Mouse (Mus musculus) ovary, postnatal 10 days (tissue): ENCODE data around the gene Prr36.
"Not testable (repeated sequence)": the region's sequence is repeated elsewhere in the genome, so short reads cannot be mapped to it uniquely, and the experiment has no call there.

Source experiments
- DNase-seq: peaks from one replicate; pipeline ENCODE4 v3.0.0; 2022; ENCODE audit warnings: low spot score

The Prr36 gene

GRCm38 (mm10) chr8:4216791-4217621 lies at the start of gene Prr36:
Gene Prr36, minus strand, starts transcription at chr8:4217459.
- no peak for DNase-seq

- DNase-seq: no peak
Measured at GRCm38 (mm10) chr8:4265160-4265914, 48.1 kb upstream of the Prr36 start.

- no peak for DNase-seq
Measured at GRCm38 (mm10) chr8:4263105-4263791, 46.0 kb upstream of the Prr36 start.

- no peak for DNase-seq
Measured at GRCm38 (mm10) chr8:4259805-4260170, 42.5 kb upstream of the Prr36 start.

- DNase-seq: peak; percentile 93
Measured at GRCm38 (mm10) chr8:4259125-4259804, 42.0 kb upstream of the Prr36 start, which contains the start of gene Ctxn1. Gene Ctxn1, minus strand, starts transcription at chr8:4259274.

GRCm38 (mm10) chr8:4258678-4259077 lies 41.4 kb upstream of the Prr36 start:
- peak; percentile 45 for DNase-seq

- DNase-seq: peak; percentile 62
Measured at GRCm38 (mm10) chr8:4258233-4258632, 41.0 kb upstream of the Prr36 start.

- no peak for DNase-seq
Measured at GRCm38 (mm10) chr8:4257350-4257749, 40.1 kb upstream of the Prr36 start.

- DNase-seq: no peak
Measured at GRCm38 (mm10) chr8:4256911-4257310, 39.7 kb upstream of the Prr36 start.

GRCm38 (mm10) chr8:4255471-4255870 lies 38.2 kb upstream of the Prr36 start:
- DNase-seq: not testable (repeated sequence)

- no peak for DNase-seq
Measured at GRCm38 (mm10) chr8:4254001-4254400, 36.7 kb upstream of the Prr36 start.

GRCm38 (mm10) chr8:4252934-4253841 lies 35.9 kb upstream of the Prr36 start, which contains the start of gene Snapc2:
Gene Snapc2, plus strand, starts transcription at chr8:4253080.
- DNase-seq: peak; percentile 94

- DNase-seq: no peak
Measured at GRCm38 (mm10) chr8:4252116-4252760, 35.0 kb upstream of the Prr36 start.

- peak; percentile 62 for DNase-seq
Measured at GRCm38 (mm10) chr8:4250306-4250970, 33.2 kb upstream of the Prr36 start.

- DNase-seq: no peak
Measured at GRCm38 (mm10) chr8:4249213-4249612, 32.0 kb upstream of the Prr36 start.

- DNase-seq: no peak
Measured at GRCm38 (mm10) chr8:4247951-4248540, 30.8 kb upstream of the Prr36 start, which contains the start of gene Tgfbr3l. Gene Tgfbr3l, plus strand, starts transcription at chr8:4248214.

- no peak for DNase-seq
Measured at GRCm38 (mm10) chr8:4247241-4247640, 30.0 kb upstream of the Prr36 start.

- no peak for DNase-seq
Measured at GRCm38 (mm10) chr8:4245737-4246136, 28.5 kb upstream of the Prr36 start.

- DNase-seq: no peak
Measured at GRCm38 (mm10) chr8:4245061-4245460, 27.8 kb upstream of the Prr36 start.
